Comparison of ENCODE assay signal across 8 mouse cellular contexts in genomic region chr10:67097437-67098150, GRCm38 (mm10). TPM values are rescaled to one million over a fixed set of nuclear protein-coding genes. Genes with fewer than 3 reads are reported as not detected.
A peak's percentile ranks its signal among the peaks of the same experiment; 100 is the strongest.
DNase-seq lines count a peak whose midpoint lies in the region; ATAC-seq and TF ChIP-seq lines count a peak whose summit lies in the region.

No protein-coding gene starts in this region.

- H3K27ac ChIP-seq in brown adipose tissue, adult 24 weeks (replicated peaks; ENCODE audit: low read depth, low read length) = peak overlapping the region; percentile 78
- H3K27ac ChIP-seq in hindbrain, postnatal 0 days = peak overlapping the region; percentile 99; the same call in 1 of the 2 replicates
- H3K27ac ChIP-seq in midbrain, embryonic 14.5 days (replicated peaks; ENCODE audit: low read depth, low read length) = peak overlapping the region; percentile 100

- peak overlapping the region; percentile 100 for H3K9ac ChIP-seq in hindbrain, postnatal 0 days (replicated peaks; ENCODE audit: low read length)
- peak overlapping the region; percentile 99 for H3K9ac ChIP-seq in midbrain, embryonic 14.5 days (replicated peaks; ENCODE audit: low read length)

- H3K4me1 ChIP-seq in brown adipose tissue, adult 24 weeks (ENCODE audit: control insufficient read depth, insufficient read depth, insufficient read length, low read length) = peaks cover 34% of the 10 kb centered on the region
- H3K4me1 ChIP-seq in hindbrain, postnatal 0 days (ENCODE audit: insufficient read depth, low read length) = peaks cover 32% of the 10 kb centered on the region
- H3K4me1 ChIP-seq in midbrain, embryonic 14.5 days (ENCODE audit: control insufficient read depth, insufficient read depth, low read length) = peaks cover 48% of the 10 kb centered on the region

- under 1% methylated on average over 15 of the region's 15 CpGs for WGBS in hindbrain, postnatal 0 days
- under 1% methylated on average over 15 of the region's 15 CpGs for WGBS in midbrain, embryonic 14.5 days

- H3K27me3 ChIP-seq in hindbrain, postnatal 0 days (ENCODE audit: insufficient read depth, low read length) = no peaks in the 10 kb centered on the region
- no peaks in the 10 kb centered on the region for H3K27me3 ChIP-seq in midbrain, embryonic 14.5 days (ENCODE audit: control insufficient read depth, insufficient read depth, low read length)

- peak; percentile 43 for DNase-seq in layer of hippocampus, adult 11-12 months (ENCODE audit: low spot score)
- DNase-seq in layer of hippocampus, adult 18-20 months (ENCODE audit: low spot score in 2 of 2) = no peak
- DNase-seq in hindbrain, postnatal 0 days (ENCODE audit: low spot score) = no peak
- peak; percentile 53 for DNase-seq in midbrain, embryonic 14.5 days
- no peak for DNase-seq in urinary bladder, postnatal 36 days (ENCODE audit: low spot score in 2 of 2)
- no peak for DNase-seq in right cerebral cortex, postnatal 14 days
- no peak for DNase-seq in cerebellum, adult 18-20 months

- H3K9me3 ChIP-seq in hindbrain, postnatal 0 days (ENCODE audit: low read length) = no peaks in the 10 kb centered on the region
- no peaks in the 10 kb centered on the region for H3K9me3 ChIP-seq in midbrain, embryonic 14.5 days (ENCODE audit: control insufficient read depth, low read length)

- no peaks in the 10 kb centered on the region for H3K36me3 ChIP-seq in hindbrain, postnatal 0 days (ENCODE audit: insufficient read depth, low read length)
- H3K36me3 ChIP-seq in midbrain, embryonic 14.5 days (ENCODE audit: control insufficient read depth, insufficient read depth, low read length) = no peaks in the 10 kb centered on the region

- TF ChIP-seq CTCF in hindbrain, postnatal 0 days (IDR thresholded peaks at IDR 0.05; ENCODE audit: low read depth) = peak; percentile 25

- H3K4me2 ChIP-seq in hindbrain, postnatal 0 days (ENCODE audit: low read depth, low read length) = peak overlapping the region; percentile 76
- peak overlapping the region; percentile 89 for H3K4me2 ChIP-seq in midbrain, embryonic 14.5 days (ENCODE audit: low read length)

- peak overlapping the region; percentile 100 for H3K4me3 ChIP-seq in brown adipose tissue, adult 24 weeks (ENCODE audit: insufficient read depth, low read depth, low read length)
- H3K4me3 ChIP-seq in hindbrain, postnatal 0 days (ENCODE audit: low read length) = peak overlapping the region; percentile 98
- H3K4me3 ChIP-seq in midbrain, embryonic 14.5 days (replicated peaks; ENCODE audit: low read depth, low read length) = peak overlapping the region; percentile 92

- ATAC-seq in hindbrain, postnatal 0 days = no peak
- ATAC-seq in midbrain, embryonic 14.5 days (ENCODE audit: low FRiP score, low TSS enrichment) = no peak

RNA-seq across cellular contexts. Expression of gene Reep3, which starts 0.8 kb away (rescaled TPM):
- total RNA-seq in layer of hippocampus, adult 18-20 months (2021) = 10 to 100 TPM; 18.0 to 20.6 TPM
- polyA plus RNA-seq in brown adipose tissue, adult 24 weeks (2012; ENCODE audit: insufficient read depth, insufficient read length, missing spikeins) = 32.0 and 42.6 TPM in 2 replicates
- 33.9 and 35.5 TPM in 2 replicates for total RNA-seq in hindbrain, postnatal 0 days (2014; rRNA removed)
- 36.2 and 37.5 TPM in 2 replicates for polyA plus RNA-seq in hindbrain, postnatal 0 days (2015; fragmentation: Nextera tagmentation; extraction: Ambion mirVana)
- polyA plus RNA-seq in midbrain, embryonic 14.5 days (2014; fragmentation: Nextera tagmentation; extraction: Ambion mirVana) = 30.5 and 35.5 TPM in 2 replicates

RNA-seq across cellular contexts. Expression of gene Jmjd1c, which starts 1.7 kb away (rescaled TPM):
- total RNA-seq in layer of hippocampus, adult 18-20 months (2021) = 100 to 1,000 TPM in 1 of 2 experiments, 10 to 100 TPM in 1; 86.0 to 101 TPM
- 8.4 and 12.7 TPM in 2 replicates for polyA plus RNA-seq in brown adipose tissue, adult 24 weeks (2012; ENCODE audit: insufficient read depth, insufficient read length, missing spikeins)
- total RNA-seq in hindbrain, postnatal 0 days (2014; rRNA removed) = 53.7 and 54.1 TPM in 2 replicates
- 45.4 and 45.6 TPM in 2 replicates for polyA plus RNA-seq in hindbrain, postnatal 0 days (2015; fragmentation: Nextera tagmentation; extraction: Ambion mirVana)
- polyA plus RNA-seq in midbrain, embryonic 14.5 days (2014; fragmentation: Nextera tagmentation; extraction: Ambion mirVana) = 54.4 and 56.4 TPM in 2 replicates

Comparison
In these comparisons a context has a peak if more than half of its experiments do, and no peak if none do; other contexts are left out.
1. DNase-seq: peak in layer of hippocampus, adult 11-12 months (single experiment) and midbrain, embryonic 14.5 days (single experiment); none in layer of hippocampus, adult 18-20 months (0 of 2), hindbrain, postnatal 0 days (single experiment), urinary bladder, postnatal 36 days (0 of 2), right cerebral cortex, postnatal 14 days (single experiment) and cerebellum, adult 18-20 months (0 of 2).
2. Peak in every context shown above with its lines, with median percentiles within 50 percentile points of each other: H3K27ac ChIP-seq and H3K4me3 ChIP-seq.